Mouse (Mus musculus) MEL-GATA-1-ER (cell line): ENCODE results near the gene Actr1a.

Source experiments
- DNase-seq: peaks from one replicate; pipeline ENCODE4 v3.0.0-alpha.2; 2012; ENCODE audit warnings: low read depth; ENCODE audit errors: extremely low read depth

The Actr1a gene

DNA sequence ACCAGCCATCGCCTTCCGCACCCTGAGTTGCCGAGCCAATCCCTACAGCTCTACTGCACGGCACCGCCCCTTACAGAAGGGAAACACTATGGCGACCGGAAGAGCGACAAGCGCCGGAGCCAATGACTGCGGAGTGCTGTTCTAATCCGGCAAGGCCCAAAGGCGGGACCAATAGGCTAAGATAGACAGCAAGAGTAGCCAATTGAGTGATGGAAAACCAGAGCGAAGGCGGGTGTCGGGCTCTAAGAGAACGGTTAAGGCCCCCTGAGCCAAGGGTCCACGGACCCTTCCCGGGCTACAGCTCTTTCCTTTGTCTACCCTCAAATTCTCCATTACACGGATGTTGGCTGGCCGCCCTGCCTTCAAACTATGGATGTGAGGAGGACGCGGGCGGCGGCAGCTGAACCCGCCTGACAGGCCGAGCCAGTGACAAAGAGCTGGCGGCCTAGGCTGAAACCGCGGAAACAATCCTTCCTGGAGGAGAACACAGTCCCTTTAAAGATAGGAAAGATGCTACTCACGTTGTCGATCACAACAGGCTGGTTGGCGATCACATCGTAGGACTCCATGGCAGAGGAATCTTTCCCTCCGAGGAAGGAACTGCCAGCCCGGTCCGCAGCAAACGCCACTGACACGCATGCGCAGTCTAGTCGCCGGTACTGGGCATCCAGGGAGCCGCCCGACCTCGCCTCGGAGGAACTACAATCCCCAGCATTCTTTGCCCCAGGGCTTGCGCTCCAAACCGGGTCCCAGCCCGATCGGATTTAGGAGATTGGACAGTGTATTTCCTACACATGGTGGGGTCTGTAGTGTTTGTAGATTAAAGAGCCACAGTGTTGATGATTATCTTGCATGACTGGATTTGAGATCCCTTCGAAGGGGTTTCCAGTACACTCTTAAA is at the start of gene Actr1a:
Gene Actr1a (minus strand): TSS at position 640 of the 901 bp plus-strand sequence.
- peak; percentile 100 for DNase-seq

DNA sequence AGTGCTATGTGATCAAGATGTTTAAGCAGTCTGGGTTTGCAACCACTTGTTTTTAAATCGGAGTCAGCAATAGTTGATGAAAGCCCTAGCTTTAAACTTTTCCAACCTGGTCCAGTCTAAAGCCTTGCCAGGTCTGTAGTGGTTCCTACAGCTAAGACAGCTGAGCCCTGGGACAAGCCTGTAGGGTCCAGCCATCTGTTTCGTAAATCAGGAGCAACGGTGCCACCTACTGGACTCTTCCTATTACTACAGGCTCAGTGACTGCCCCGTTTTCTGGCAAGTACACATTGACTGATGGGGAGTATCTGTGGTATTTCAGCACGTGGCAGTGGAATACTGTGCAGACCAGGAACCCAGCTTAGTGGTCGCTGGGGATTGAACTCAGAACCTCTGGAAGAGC is 48.7 kb upstream of the Actr1a start:
- DNase-seq: peak; percentile 79

DNA sequence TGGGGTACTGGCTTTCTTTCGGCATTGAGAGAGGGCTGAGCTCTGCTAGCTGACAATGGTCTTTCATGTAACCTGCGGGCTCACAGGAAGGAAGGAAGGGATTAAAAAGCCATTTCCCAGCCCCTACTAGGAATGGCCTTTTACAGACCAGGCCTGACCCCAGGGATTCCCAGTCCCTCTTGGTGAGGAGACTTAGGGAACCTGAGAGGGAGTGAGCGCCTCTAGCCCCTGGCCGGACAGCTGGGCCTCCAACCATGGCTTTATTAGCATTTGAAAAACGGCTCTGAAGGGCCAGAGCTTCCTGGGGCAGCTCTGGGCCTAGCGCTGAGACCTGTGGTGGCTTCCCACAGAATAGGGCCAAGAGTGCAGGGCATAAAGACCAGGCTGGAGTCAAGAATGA is 48.0 kb upstream of the Actr1a start:
- DNase-seq: no peak

- DNase-seq: peak; percentile 16
Measured at GRCm38 (mm10) chr19:46435492-46435891, 39.9 kb upstream of the Actr1a start.

DNA sequence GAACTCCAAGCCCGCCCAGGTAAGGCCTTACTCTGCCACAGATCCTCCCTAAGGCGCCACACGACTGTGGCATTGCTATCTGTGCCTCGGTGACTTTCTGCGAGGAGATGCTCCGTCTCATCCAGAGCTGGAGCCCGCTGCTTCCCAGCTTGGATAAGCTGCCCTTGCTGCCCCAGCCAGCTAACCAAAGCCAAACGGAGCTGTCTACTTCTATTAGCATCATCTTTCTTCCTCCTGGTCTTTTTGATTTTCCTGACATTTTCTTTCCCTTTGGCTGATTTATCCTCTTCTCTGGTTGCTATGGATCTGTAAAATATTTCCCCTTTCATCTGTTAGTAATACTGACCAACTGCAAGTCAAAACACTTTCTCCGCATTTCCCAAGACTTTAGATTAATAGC is 39.0 kb upstream of the Actr1a start:
- no peak for DNase-seq

DNA sequence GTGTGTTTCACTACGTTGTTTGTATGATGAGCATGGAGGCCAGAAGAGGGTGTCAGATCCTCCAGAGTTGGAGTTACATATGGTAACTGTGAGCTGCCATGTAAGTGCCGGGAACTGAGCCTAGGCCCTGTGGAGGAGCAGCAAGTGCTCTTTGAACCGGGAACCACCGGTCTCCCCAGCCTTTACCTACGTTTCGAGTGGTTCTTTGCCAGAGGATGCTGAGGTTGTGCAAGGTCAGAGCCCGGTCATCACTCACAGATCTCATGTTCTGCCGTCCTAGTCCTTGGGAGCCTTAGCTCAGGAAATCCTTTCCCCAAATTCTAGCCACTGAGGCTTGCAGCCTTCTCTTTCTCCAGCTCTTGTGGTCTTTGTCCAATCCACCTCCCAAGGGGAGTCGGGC is 38.6 kb upstream of the Actr1a start:
- no peak for DNase-seq

GRCm38 (mm10) chr19:46433712-46434111 is 38.2 kb upstream of the Actr1a start:
- DNase-seq: no peak

DNA sequence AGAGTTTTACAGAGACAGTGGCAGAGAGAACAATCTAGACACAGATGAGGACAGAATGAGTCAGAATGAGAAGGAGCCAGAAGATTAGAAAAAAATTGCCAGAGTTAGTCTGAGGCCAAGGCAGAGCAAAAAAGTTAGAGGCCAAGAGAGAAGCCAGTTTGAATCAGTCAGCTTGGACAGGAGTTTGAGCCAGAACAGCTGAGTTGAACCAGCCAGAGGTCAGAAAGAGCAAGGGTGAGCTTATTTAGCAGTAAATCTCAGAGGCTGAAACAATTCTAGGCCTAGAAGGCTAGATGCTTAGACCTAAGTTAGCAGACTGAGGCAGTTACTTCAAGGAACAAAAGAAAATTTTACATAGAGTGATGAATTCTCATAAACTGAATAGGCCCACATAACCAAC is 33.7 kb upstream of the Actr1a start:
- no peak for DNase-seq

DNA sequence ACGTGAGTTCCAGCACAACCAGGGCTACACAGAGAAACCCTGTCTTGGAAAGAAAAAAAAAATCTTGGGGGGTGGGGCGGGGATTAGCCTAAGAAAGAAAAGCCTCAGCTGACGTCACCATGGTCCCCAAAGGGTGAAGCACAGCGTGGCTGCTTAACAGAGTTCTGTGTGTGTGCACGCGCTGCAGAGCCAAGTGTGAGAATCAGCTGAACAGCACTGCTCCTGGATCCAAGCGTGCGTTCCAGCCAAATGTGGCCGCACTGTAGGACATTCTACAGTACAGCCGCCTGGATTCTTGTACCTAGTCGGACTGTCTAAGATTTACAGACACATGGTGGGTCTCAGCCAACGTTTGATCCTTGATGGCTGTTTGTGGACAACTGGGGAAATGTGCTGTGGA is 30.9 kb upstream of the Actr1a start:
- DNase-seq: no peak

GRCm38 (mm10) chr19:46425266-46425665 is 29.7 kb upstream of the Actr1a start:
- DNase-seq: no peak

GRCm38 (mm10) chr19:46422384-46423338 is 27.1 kb upstream of the Actr1a start:
- no peak for DNase-seq

GRCm38 (mm10) chr19:46420410-46420809 is 24.9 kb upstream of the Actr1a start:
- DNase-seq: no peak

DNA sequence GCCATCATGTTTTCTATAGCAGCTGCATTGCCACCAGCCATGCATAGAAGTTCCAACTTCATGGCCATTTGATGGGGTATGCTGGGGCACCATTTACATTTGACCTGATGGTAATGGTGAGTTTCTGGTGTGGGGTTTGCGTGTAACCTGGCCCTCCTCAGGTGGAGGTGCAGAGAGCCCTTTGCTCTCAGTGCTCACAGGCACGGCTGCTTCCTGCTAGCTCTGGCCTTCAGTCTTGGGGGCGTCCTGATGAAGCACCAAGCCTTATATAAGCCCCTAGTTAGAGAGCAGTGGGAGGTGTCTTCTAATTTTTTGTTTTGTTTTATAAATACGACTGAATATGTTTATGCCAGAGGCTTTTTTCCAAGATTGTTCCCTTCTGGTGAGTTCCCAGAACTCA is 22.5 kb upstream of the Actr1a start:
- DNase-seq: no peak

DNA sequence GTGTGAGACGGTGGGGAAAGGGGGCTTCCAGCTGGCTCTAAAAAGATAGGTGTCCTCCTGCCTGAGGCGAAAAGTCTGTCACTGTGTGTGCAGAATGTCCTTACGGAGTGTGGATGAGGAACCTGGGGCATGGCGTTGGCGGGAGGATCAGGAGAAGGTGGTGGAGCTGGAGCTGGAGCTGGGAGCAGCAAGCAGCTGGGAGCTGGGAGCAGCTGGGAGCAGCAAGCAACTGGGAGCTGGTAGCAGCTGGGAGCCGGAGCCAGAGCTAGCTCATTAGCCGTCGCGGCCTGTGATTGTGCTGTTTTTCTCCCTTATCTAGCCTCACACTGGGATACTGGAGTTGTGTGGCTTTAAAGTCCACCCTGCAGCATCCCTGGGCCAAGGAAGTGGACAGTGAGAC is 20.7 kb upstream of the Actr1a start:
- DNase-seq: no peak

GRCm38 (mm10) chr19:46414486-46414885 is 18.9 kb upstream of the Actr1a start:
- DNase-seq: no peak

GRCm38 (mm10) chr19:46413969-46414368 is 18.4 kb upstream of the Actr1a start:
- no peak for DNase-seq

GRCm38 (mm10) chr19:46412056-46412805 is 16.7 kb upstream of the Actr1a start:
- DNase-seq: no peak

DNA sequence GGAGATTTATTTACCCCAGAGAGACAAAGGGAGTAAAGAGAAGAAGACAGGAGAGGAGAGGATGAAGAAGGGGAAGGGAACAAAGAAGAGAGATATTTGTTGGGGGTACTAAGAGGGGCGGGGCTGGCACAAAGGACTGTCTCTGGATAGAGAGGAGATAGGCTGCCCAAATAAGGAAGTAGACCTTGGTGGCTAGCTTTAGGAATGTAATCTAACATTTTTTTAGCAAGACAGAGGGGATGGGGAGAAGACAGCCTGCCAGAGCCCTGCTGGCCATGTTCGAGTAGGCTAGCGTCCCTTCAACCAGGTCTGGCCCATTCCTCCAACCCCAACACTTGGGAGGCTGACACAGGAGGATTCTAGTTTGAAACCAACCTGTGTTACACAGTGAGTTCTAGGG is 14.0 kb upstream of the Actr1a start:
- peak; percentile 67 for DNase-seq

DNA sequence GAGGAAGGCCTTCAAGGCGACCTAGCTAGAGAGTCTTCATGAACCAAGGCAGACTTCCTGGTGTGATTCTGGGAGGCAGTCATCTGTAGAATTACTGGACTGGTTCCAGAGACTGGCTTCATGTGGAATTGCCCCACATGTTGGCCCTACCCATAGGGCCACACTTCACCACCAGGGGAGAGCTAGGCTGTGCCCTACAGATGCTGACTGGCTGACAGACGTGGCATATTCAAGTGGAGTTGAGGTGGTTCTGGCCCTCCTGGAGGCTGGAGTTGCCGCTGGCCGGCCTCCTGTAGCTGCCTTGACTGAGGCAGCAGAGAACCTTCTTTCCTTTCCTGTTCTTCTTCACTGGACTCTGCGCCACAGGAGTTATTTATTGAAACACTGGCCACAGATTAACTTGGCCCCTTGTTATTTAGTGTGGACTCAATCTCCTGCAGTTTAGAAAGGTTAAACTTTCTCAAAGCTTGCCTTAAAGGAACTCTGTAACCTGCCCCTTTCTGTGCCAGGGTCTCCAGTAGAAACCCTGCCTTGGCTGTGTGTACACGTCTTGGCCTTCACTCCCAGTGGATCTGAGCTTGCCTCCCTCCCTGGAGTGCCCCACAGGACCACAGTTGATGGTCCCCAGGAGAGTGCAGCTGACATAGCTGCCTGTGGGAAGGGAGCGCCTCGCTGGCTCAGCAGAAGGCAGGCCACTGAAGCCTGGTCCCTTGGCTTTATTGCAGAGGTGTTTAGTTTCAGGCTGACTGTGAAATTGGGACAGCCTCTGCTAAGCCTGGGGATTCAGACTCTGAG is 11.2 kb upstream of the Actr1a start:
- no peak for DNase-seq

DNA sequence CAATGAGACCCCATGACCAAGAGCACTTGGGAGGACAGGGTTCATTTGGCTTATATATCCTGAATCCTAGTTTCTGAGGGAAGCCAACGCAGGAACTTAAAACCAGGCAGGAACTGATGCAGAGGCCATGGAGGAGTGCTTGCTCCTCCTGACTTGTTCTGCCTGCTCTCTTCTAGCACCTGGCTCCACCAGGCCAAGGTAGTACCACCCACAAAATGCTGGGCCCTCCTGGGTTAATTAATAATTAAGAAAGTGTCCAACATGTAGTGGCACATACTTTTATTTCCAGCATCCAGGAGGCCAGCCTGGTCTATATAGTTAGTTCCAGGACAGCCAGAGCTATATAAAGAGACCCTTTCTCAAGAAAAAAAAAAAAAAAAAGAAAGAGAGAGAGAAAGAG is 8.5 kb upstream of the Actr1a start:
- DNase-seq: no peak

GRCm38 (mm10) chr19:46400558-46400957 is 5.0 kb upstream of the Actr1a start:
- DNase-seq: no peak
